Mouse (Mus musculus) midbrain, embryonic 14.5 days (tissue): ENCODE data around the gene Per1. TPM values are rescaled to one million over a fixed set of nuclear protein-coding genes. Genes with fewer than 3 reads are reported as not detected.

Source experiments
- ATAC-seq: fragments of 200-750 bp; cut with Nextera tagmentation; 2 replicates; pipeline ENCODE4 v1.8.0; 2017; ENCODE audit warnings: moderate number of reproducible peaks, moderate library complexity; ENCODE audit not compliant: low FRiP score, low TSS enrichment
- DNase-seq: peaks from one replicate; pipeline ENCODE4 v3.0.0-alpha.2; 2015
- H3K27ac ChIP-seq: fragments of 300-500 bp; sonication (generic); replicated peaks from 2 replicates; pipeline ENCODE4 v1.5.1; 2014; ENCODE audit warnings: mild to moderate bottlenecking, low read depth, low read length, moderate library complexity
- H3K27me3 ChIP-seq: fragments of 300-500 bp; sonication (generic); 2 replicates; pipeline ENCODE4 v1.6.1; 2014; ENCODE audit warnings: low read length, control low read depth, mixed read lengths; ENCODE audit not compliant: control insufficient read depth, insufficient read depth
- H3K36me3 ChIP-seq: fragments of 300-500 bp; sonication (generic); 2 replicates; pipeline ENCODE4 v1.6.1; 2014; ENCODE audit warnings: low read length, control low read depth; ENCODE audit not compliant: control insufficient read depth, insufficient read depth
- H3K4me1 ChIP-seq: fragments of 300-500 bp; sonication (generic); 2 replicates; pipeline ENCODE4 v1.6.1; 2014; ENCODE audit warnings: mild to moderate bottlenecking, antibody characterized with exemption, low read length, control low read depth; ENCODE audit not compliant: control insufficient read depth, insufficient read depth
- H3K4me2 ChIP-seq: fragments of 300-500 bp; sonication (generic); 2 replicates; pipeline ENCODE4 v1.6.1; 2014; ENCODE audit warnings: mild to moderate bottlenecking, low read length, moderate library complexity
- H3K4me3 ChIP-seq: fragments of 300-500 bp; sonication (generic); replicated peaks from 2 replicates; pipeline ENCODE4 v1.5.1; 2014; ENCODE audit warnings: low read depth, low read length
- H3K9ac ChIP-seq: fragments of 300-500 bp; sonication (generic); replicated peaks from 2 replicates; pipeline ENCODE4 v1.6.1; 2014; ENCODE audit warnings: mild to moderate bottlenecking, low read length, moderate library complexity
- H3K9me3 ChIP-seq: fragments of 300-500 bp; sonication (generic); 2 replicates; pipeline ENCODE4 v1.6.1; 2016; ENCODE audit warnings: low read length, control low read depth, mixed read lengths; ENCODE audit not compliant: control insufficient read depth
- WGBS: fragments of 180-500 bp; shearing (Covaris S2); extraction: QIAGEN DNeasy Blood & Tissue Kit; methylation state at CpG from one replicate; pipeline ENCODE4 v1.1.7; 2014; 5-methylcytosine and 5-hydroxymethylcytosine counted together
- polyA plus RNA-seq: library from polyadenylated mRNA; unstranded; fragments of >200 nt; fragmentation: Nextera tagmentation; extraction: Ambion mirVana; gene quantifications from 2 replicates; pipeline ENCODE4 v1.2.1, GENCODE M21; 2014

The Per1 gene
- polyA plus RNA-seq, 1 experiment from 2014 or later = 13.1 TPM

GRCm38 (mm10) chr11:69111051-69111810 lies 16.2 kb downstream of the Per1 start:
- 0 out of 2 replicates have a peak, but pooled peaks cover 4% of the 10 kb centered on the region for H3K27me3 ChIP-seq
- H3K4me1 ChIP-seq = no peaks in the 10 kb centered on the region
- H3K36me3 ChIP-seq = peaks cover 32% of the 10 kb centered on the region
- no peak for ATAC-seq
- no peak overlapping the region for H3K27ac ChIP-seq
- peak overlapping the region; percentile 58 for H3K4me2 ChIP-seq
- H3K9me3 ChIP-seq = no peaks in the 10 kb centered on the region
- H3K9ac ChIP-seq = no peak overlapping the region
- H3K4me3 ChIP-seq = peak overlapping the region; percentile 38
- WGBS = 4% methylated on average over 21 of the region's 21 CpGs
- DNase-seq = no peak

- H3K9ac ChIP-seq = no peak overlapping the region
Observed at GRCm38 (mm10) chr11:69111865-69112264, 16.8 kb downstream of the Per1 start.

GRCm38 (mm10) chr11:69114018-69114417 lies 19.0 kb downstream of the Per1 start:
- Histone ChIP-seq H3K27me3 (0 out of 2 replicates have a peak, but pooled peaks cover 4% of the 10 kb centered on the region), H3K4me2 (no peak overlapping the region), H3K27ac (no peak overlapping the region), H3K36me3 (peaks cover 6% of the 10 kb centered on the region; the same call in 1 of the 2 replicates), H3K9ac (no peak overlapping the region), H3K4me3 (no peak overlapping the region), H3K4me1 (peaks cover 10% of the 10 kb centered on the region), H3K9me3 (no peaks in the 10 kb centered on the region)
- no peak for DNase-seq
- no peak for ATAC-seq
- 73% methylated on average over 3 of the region's 3 CpGs for WGBS

More at GRCm38 (mm10) chr11:69111865-69112264, 16.8 kb downstream of the Per1 start:
- H3K27ac ChIP-seq = no peak overlapping the region
- H3K9me3 ChIP-seq = no peaks in the 10 kb centered on the region
- no peak for DNase-seq
- ATAC-seq = no peak
- H3K27me3 ChIP-seq = 0 out of 2 replicates have a peak, but pooled peaks cover 4% of the 10 kb centered on the region
- H3K4me2 ChIP-seq = peak overlapping the region; percentile 58; the same call in 1 of the 2 replicates
- no peak overlapping the region for H3K4me3 ChIP-seq
- WGBS = 72% methylated on average over 4 of the region's 4 CpGs
- H3K4me1 ChIP-seq = peaks cover 1% of the 10 kb centered on the region; the same call in 1 of the 2 replicates
- H3K36me3 ChIP-seq = peaks cover 26% of the 10 kb centered on the region

GRCm38 (mm10) chr11:69114621-69115020 lies 19.6 kb downstream of the Per1 start:
- Histone ChIP-seq H3K36me3 (peaks cover under 1% of the 10 kb centered on the region; the same call in 1 of the 2 replicates), H3K9ac (no peak overlapping the region), H3K4me2 (no peak overlapping the region), H3K27me3 (0 out of 2 replicates have a peak, but pooled peaks cover 4% of the 10 kb centered on the region), H3K27ac (no peak overlapping the region), H3K9me3 (no peaks in the 10 kb centered on the region), H3K4me3 (no peak overlapping the region), H3K4me1 (peaks cover 16% of the 10 kb centered on the region)
- 78% methylated on average over 3 of the region's 3 CpGs for WGBS
- ATAC-seq (no peak), DNase-seq (no peak)

GRCm38 (mm10) chr11:69116843-69117242 lies 21.8 kb downstream of the Per1 start:
- Histone ChIP-seq H3K9me3 (no peaks in the 10 kb centered on the region), H3K4me2 (peak overlapping the region; percentile 82), H3K27me3 (peaks cover 8% of the 10 kb centered on the region; the same call in 1 of the 2 replicates), H3K36me3 (no peaks in the 10 kb centered on the region), H3K4me3 (peak overlapping the region; percentile 67; the same call in 1 of the 2 replicates), H3K9ac (no peak overlapping the region), H3K4me1 (peaks cover 26% of the 10 kb centered on the region), H3K27ac (no peak overlapping the region)
- WGBS = 61% methylated on average over 5 of the region's 5 CpGs
- no peak for DNase-seq
- no peak for ATAC-seq

- ATAC-seq (no peak), DNase-seq (peak; percentile 69)
- Histone ChIP-seq H3K9ac (peak overlapping the region; percentile 73), H3K4me2 (peak overlapping the region; percentile 82), H3K27me3 (peaks cover 8% of the 10 kb centered on the region; the same call in 1 of the 2 replicates), H3K36me3 (no peaks in the 10 kb centered on the region), H3K9me3 (no peaks in the 10 kb centered on the region), H3K4me1 (peaks cover 27% of the 10 kb centered on the region), H3K27ac (peak overlapping the region; percentile 37), H3K4me3 (peak overlapping the region; percentile 67)
- WGBS = under 1% methylated on average over 45 of the region's 45 CpGs
Observed at GRCm38 (mm10) chr11:69117737-69118695, 23.0 kb downstream of the Per1 start.

- H3K4me1 ChIP-seq = peaks cover 27% of the 10 kb centered on the region
- 0 out of 2 replicates have a peak, but pooled peaks have one; percentile 12 for ATAC-seq
- H3K27me3 ChIP-seq = peaks cover 8% of the 10 kb centered on the region; the same call in 1 of the 2 replicates
- 1% methylated on average over 15 of the region's 15 CpGs for WGBS
- peak; percentile 94 for DNase-seq
- no peak overlapping the region for H3K9ac ChIP-seq
- no peak overlapping the region for H3K27ac ChIP-seq
- no peaks in the 10 kb centered on the region for H3K9me3 ChIP-seq
- H3K36me3 ChIP-seq = no peaks in the 10 kb centered on the region
- H3K4me3 ChIP-seq = peak overlapping the region; percentile 67
- H3K4me2 ChIP-seq = peak overlapping the region; percentile 82
Observed at GRCm38 (mm10) chr11:69118765-69119164, 23.7 kb downstream of the Per1 start.

GRCm38 (mm10) chr11:69119446-69120155 lies 24.6 kb downstream of the Per1 start:
- H3K9ac ChIP-seq = no peak overlapping the region
- no peaks in the 10 kb centered on the region for H3K36me3 ChIP-seq
- peak overlapping the region; percentile 67; the same call in 1 of the 2 replicates for H3K4me3 ChIP-seq
- peak overlapping the region; percentile 82 for H3K4me2 ChIP-seq
- no peaks in the 10 kb centered on the region for H3K9me3 ChIP-seq
- 27% methylated on average over 14 of the region's 14 CpGs for WGBS
- peaks cover 27% of the 10 kb centered on the region for H3K4me1 ChIP-seq
- DNase-seq = no peak
- peaks cover 8% of the 10 kb centered on the region; the same call in 1 of the 2 replicates for H3K27me3 ChIP-seq
- H3K27ac ChIP-seq = no peak overlapping the region
- no peak for ATAC-seq
